16 mouse cellular contexts compared by ENCODE assay signal in genomic region chrX:165104171-165104570, GRCm38 (mm10).
"Had no signal": no experiment of that assay in that cellular context is flagged by ENCODE, and none has a peak within 500 bp of the region (broad histone marks: within the 10 kb centered on the region; RNA-seq: fewer than 3 reads in every experiment).

No protein-coding gene starts in this region.

- H3K36me3 ChIP-seq: limb, embryonic 12.5 days; liver, embryonic 13.5 days; lung, embryonic 15.5 days; midbrain, embryonic 15.5 days; neural tube, embryonic 12.5 days; stomach, embryonic 15.5 days had no signal

- H3K27me3 ChIP-seq: limb, embryonic 12.5 days; liver, embryonic 13.5 days; lung, embryonic 15.5 days; megakaryocyte, embryonic 14.5 days; midbrain, embryonic 15.5 days; neural tube, embryonic 12.5 days; stomach, embryonic 15.5 days had no signal

- H3K4me3 ChIP-seq: limb, embryonic 12.5 days; liver, embryonic 13.5 days; lung, embryonic 15.5 days; megakaryocyte, embryonic 14.5 days; midbrain, embryonic 15.5 days; neural tube, embryonic 12.5 days; stomach, embryonic 15.5 days had no signal

- H3K9me3 ChIP-seq: limb, embryonic 12.5 days; liver, embryonic 13.5 days; lung, embryonic 15.5 days; megakaryocyte, embryonic 14.5 days; midbrain, embryonic 15.5 days; neural tube, embryonic 12.5 days; stomach, embryonic 15.5 days had no signal

- H3K27ac ChIP-seq: kidney, postnatal 0 days; limb, embryonic 12.5 days; liver, embryonic 13.5 days; lung, embryonic 15.5 days; macrophage; midbrain, embryonic 15.5 days; neural tube, embryonic 12.5 days; stomach, embryonic 15.5 days had no signal

- H3K4me1 ChIP-seq: limb, embryonic 12.5 days; liver, embryonic 13.5 days; lung, embryonic 15.5 days; megakaryocyte, embryonic 14.5 days; midbrain, embryonic 15.5 days; neural tube, embryonic 12.5 days; stomach, embryonic 15.5 days had no signal

- DNase-seq: kidney, adult 11 months; kidney, adult 9 months; kidney, postnatal 36 days; liver; liver, embryonic 13.5 days; liver, postnatal 0 days; lung, postnatal 14 days; thymus, postnatal 36 days had no signal
